Mouse (Mus musculus) spleen, adult 2 months (tissue): Measurements from ENCODE around the gene Magi1. TPM values are rescaled to one million over a fixed set of nuclear protein-coding genes. Genes with fewer than 3 reads are reported as not detected.

Source experiments
- DNase-seq, 2 experiments: peaks; one replicate each; pipeline versions ENCODE4 v3.0.0 to v3.0.0-alpha.2; 2012 to 2021; ENCODE audit warnings: low spot score in 2 of 2, low read depth in 1 of 2
- H3K27ac ChIP-seq: fragments of 200-500 bp; 2 replicates; pipeline ENCODE4 v1.5.1; 2012; ENCODE audit warnings: low read length, inconsistent platforms; ENCODE audit not compliant: insufficient read depth
- H3K27me3 ChIP-seq: fragments of 200-500 bp; 2 replicates; pipeline ENCODE4 v1.6.1; 2012; ENCODE audit warnings: mild to moderate bottlenecking, moderate library complexity, low read length, inconsistent platforms; ENCODE audit not compliant: control insufficient read depth, insufficient read depth
- H3K36me3 ChIP-seq: fragments of 200-500 bp; 2 replicates; pipeline ENCODE4 v1.6.1; 2012; ENCODE audit warnings: mild to moderate bottlenecking, low read length, inconsistent platforms; ENCODE audit not compliant: control insufficient read depth, insufficient read depth
- H3K4me1 ChIP-seq: fragments of 200-500 bp; 2 replicates; pipeline ENCODE4 v1.6.1; 2011; ENCODE audit warnings: inconsistent platforms; ENCODE audit not compliant: control insufficient read depth, insufficient read depth, insufficient read length
- H3K4me3 ChIP-seq: fragments of 200-500 bp; 2 replicates; pipeline ENCODE4 v1.5.1; 2011; ENCODE audit warnings: mild to moderate bottlenecking, inconsistent platforms; ENCODE audit not compliant: insufficient read depth, insufficient read length; ENCODE audit errors: extremely low read depth
- CTCF ChIP-seq: fragments of 200-500 bp; IDR thresholded peaks from 2 replicates; pipeline ENCODE4 v1.5.1; 2011; ENCODE audit warnings: mild to moderate bottlenecking, inconsistent platforms; ENCODE audit not compliant: insufficient read depth, insufficient read length, insufficient replicate concordance; ENCODE audit errors: extremely low read depth
- POLR2A ChIP-seq: fragments of 200-500 bp; IDR thresholded peaks from 2 replicates; pipeline ENCODE4 v1.6.1; 2011; ENCODE audit warnings: low read depth, low read length, inconsistent platforms
- WGBS: fragments of 180-500 bp; shearing (Covaris S2); methylation state at CpG from one replicate; pipeline ENCODE4 v1.1.7; 2018; 5-methylcytosine and 5-hydroxymethylcytosine counted together
- polyA plus RNA-seq: library from polyadenylated mRNA; depleted of rRNA; stranded (reverse); fragments of >200 nt; gene quantifications from 2 replicates; pipeline ENCODE4 v1.2.3, GENCODE M21; 2012

Magi1 gene
- polyA plus RNA-seq, 1 experiment: 1.6 TPM

- H3K36me3 ChIP-seq: no peaks in the 10 kb centered on the region
- H3K27ac ChIP-seq: no peak overlapping the region
- no peaks in the 10 kb centered on the region for H3K27me3 ChIP-seq
- H3K4me1 ChIP-seq: no peaks in the 10 kb centered on the region
- H3K4me3 ChIP-seq: no peak overlapping the region
- WGBS: 33% methylated on average over 3 of the region's 3 CpGs
- DNase-seq: no peak
- TF ChIP-seq CTCF: no peak
- TF ChIP-seq POLR2A: no peak
Measured at GRCm38 (mm10) chr6:94225832-94226231, 57.9 kb downstream of the Magi1 start.

GRCm38 (mm10) chr6:94225091-94225490 lies 58.6 kb downstream of the Magi1 start:
- H3K27ac ChIP-seq: no peak overlapping the region
- no peak overlapping the region for H3K4me3 ChIP-seq
- no peak for DNase-seq
- H3K36me3 ChIP-seq: no peaks in the 10 kb centered on the region
- no peaks in the 10 kb centered on the region for H3K4me1 ChIP-seq
- WGBS: 86% methylated on average over 6 of the region's 6 CpGs
- no peak for TF ChIP-seq CTCF
- TF ChIP-seq POLR2A: no peak
- H3K27me3 ChIP-seq: no peaks in the 10 kb centered on the region

GRCm38 (mm10) chr6:94222253-94222652 lies 61.5 kb downstream of the Magi1 start:
- Histone ChIP-seq H3K36me3 (no peaks in the 10 kb centered on the region), H3K4me1 (no peaks in the 10 kb centered on the region), H3K27me3 (no peaks in the 10 kb centered on the region), H3K4me3 (no peak overlapping the region), H3K27ac (peak overlapping the region; percentile 48; the same call in 1 of the 2 replicates)
- no peak for DNase-seq
- WGBS: 26% methylated on average over 7 of the region's 7 CpGs
- TF ChIP-seq CTCF: no peak
- TF ChIP-seq POLR2A: no peak

GRCm38 (mm10) chr6:94221750-94222149 lies 62.0 kb downstream of the Magi1 start:
- WGBS: 29% methylated on average over 6 of the region's 6 CpGs
- DNase-seq: no peak
- H3K4me3 ChIP-seq: no peak overlapping the region
- peak overlapping the region; percentile 48; the same call in 1 of the 2 replicates for H3K27ac ChIP-seq
- TF ChIP-seq POLR2A: no peak
- TF ChIP-seq CTCF: no peak
- H3K4me1 ChIP-seq: no peaks in the 10 kb centered on the region
- H3K36me3 ChIP-seq: no peaks in the 10 kb centered on the region
- H3K27me3 ChIP-seq: no peaks in the 10 kb centered on the region

- DNase-seq: no peak
- Histone ChIP-seq H3K27ac (no peak overlapping the region), H3K4me1 (no peaks in the 10 kb centered on the region), H3K27me3 (no peaks in the 10 kb centered on the region), H3K36me3 (no peaks in the 10 kb centered on the region), H3K4me3 (no peak overlapping the region)
- WGBS: 64% methylated on average over 4 of the region's 4 CpGs
- TF ChIP-seq POLR2A (no peak), CTCF (no peak)
Measured at GRCm38 (mm10) chr6:94218076-94218475, 65.6 kb downstream of the Magi1 start.

GRCm38 (mm10) chr6:94215834-94216233 lies 67.9 kb downstream of the Magi1 start:
- H3K4me1 ChIP-seq: no peaks in the 10 kb centered on the region
- H3K27me3 ChIP-seq: no peaks in the 10 kb centered on the region
- TF ChIP-seq CTCF (no peak), POLR2A (no peak)
- no peak overlapping the region for H3K4me3 ChIP-seq
- no peak for DNase-seq
- H3K36me3 ChIP-seq: no peaks in the 10 kb centered on the region
- whole genome bisulfite sequencing: 88% methylated on average over 4 of the region's 4 CpGs
- no peak overlapping the region for H3K27ac ChIP-seq

- H3K36me3 ChIP-seq: no peaks in the 10 kb centered on the region
- TF ChIP-seq POLR2A (no peak), CTCF (no peak)
- no peak overlapping the region for H3K27ac ChIP-seq
- DNase-seq: no peak
- WGBS: 92% methylated on average over 7 of the region's 7 CpGs
- H3K4me1 ChIP-seq: no peaks in the 10 kb centered on the region
- no peaks in the 10 kb centered on the region for H3K27me3 ChIP-seq
- H3K4me3 ChIP-seq: no peak overlapping the region
Measured at GRCm38 (mm10) chr6:94214895-94215538, 68.7 kb downstream of the Magi1 start.
